Mouse (Mus musculus) heart, postnatal 36 days (tissue): Measurements from ENCODE around the gene Ptpn22. TPM values are rescaled to one million over a fixed set of nuclear protein-coding genes. Genes with fewer than 3 reads are reported as not detected.

ENCODE experiments used
- DNase-seq, 2 experiments: peaks; one replicate each; pipeline ENCODE4 v3.0.0; 2021 to 2022
- intact Hi-C: fragments of 180-260 bp; cut with DNase I; formaldehyde crosslinking; loops from one replicate; pipeline ENCODE4 v1.15.1; 2025
- total RNA-seq, 2 experiments: library from RNA; stranded (reverse); gene quantifications; 2 replicates each; pipeline ENCODE4 v1.2.3; 2021

Ptpn22 gene
- total RNA-seq, 2 experiments from 2014 or later: 0.61 to 0.62 TPM

GRCm38 (mm10) chr3:103915509-103915896, 55.9 kb downstream of the Ptpn22 start:
- intact Hi-C loops: loop anchor here (10.0 kb wide), 1 partner anchor 309 kb away; the partner anchor contains the start of gene Magi3
- DNase-seq: no peak

- intact Hi-C loops: loop anchor here (10.0 kb wide), 1 partner anchor 308 kb away; the partner anchor contains the start of gene Magi3
- no peak for DNase-seq
These were observed 56.7 kb downstream of the Ptpn22 start for GRCm38 (mm10) chr3:103916205-103916838.

- DNase-seq: no peak
- intact Hi-C loops: loop anchor here (10.0 kb wide), 1 partner anchor 308 kb away; the partner anchor contains the start of gene Magi3
These were observed 57.2 kb downstream of the Ptpn22 start for GRCm38 (mm10) chr3:103916839-103917237.

GRCm38 (mm10) chr3:103920094-103920493, 60.5 kb downstream of the Ptpn22 start:
- intact Hi-C loops: no loop called here
- DNase-seq: no peak

GRCm38 (mm10) chr3:103925302-103925701, 65.7 kb downstream of the Ptpn22 start:
- intact Hi-C loops: no loop called here
- DNase-seq: no peak

GRCm38 (mm10) chr3:103927511-103927910, 67.9 kb downstream of the Ptpn22 start:
- intact Hi-C loops: no loop called here
- DNase-seq: peak; percentile 15 to 23

- DNase-seq: no peak
- intact Hi-C loops: no loop called here
These were observed 85.4 kb downstream of the Ptpn22 start for GRCm38 (mm10) chr3:103944794-103945562.

GRCm38 (mm10) chr3:103948666-103949065, 89.1 kb downstream of the Ptpn22 start:
- intact Hi-C loops: no loop called here
- no peak for DNase-seq

- DNase-seq: no peak
- intact Hi-C loops: no loop called here
These were observed 101.0 kb downstream of the Ptpn22 start for GRCm38 (mm10) chr3:103960622-103961021.

Other genes with a start within 250 kb of the Ptpn22 start
- gene Atg4a-ps, start 213.7 kb upstream of the Ptpn22 start, total RNA-seq: 1 to 10 TPM in 1 of 2 experiments, not detected in 1; 2.0 TPM
- gene Olfml3, start 121.8 kb upstream of the Ptpn22 start, total RNA-seq: 1 to 10 TPM; 5.2 to 6.0 TPM
- not detected for gene Gm10964, start 120.4 kb upstream of the Ptpn22 start, total RNA-seq
- gene Hipk1, start 68.2 kb upstream of the Ptpn22 start, total RNA-seq: 100 to 1,000 TPM; 100 to 114 TPM
- gene Dclre1b, start 50.4 kb upstream of the Ptpn22 start, total RNA-seq: 1 to 10 TPM; 6.5 to 9.2 TPM
- gene Ap4b1, start 50.3 kb upstream of the Ptpn22 start, total RNA-seq: 10 to 100 TPM; 12.4 to 14.0 TPM
- gene Gm43064, start 50.2 kb upstream of the Ptpn22 start, total RNA-seq: not detected
- gene Bcl2l15, start 27.2 kb upstream of the Ptpn22 start, total RNA-seq: not detected
- gene Rsbn1, start 54.3 kb downstream of the Ptpn22 start, total RNA-seq: 1 to 10 TPM; 8.6 to 9.0 TPM
- 1 to 10 TPM; 7.3 to 7.6 TPM for gene Phtf1, start 108.3 kb downstream of the Ptpn22 start, total RNA-seq